Mouse (Mus musculus) kidney, adult 2 months (tissue): ENCODE data around the gene Iqsec1. TPM values are rescaled to one million over a fixed set of nuclear protein-coding genes. Genes with fewer than 3 reads are reported as not detected.

ENCODE experiments used
- DNase-seq: peaks from one replicate; pipeline ENCODE4 v3.0.0; 2021
- H3K27ac ChIP-seq: fragments of 200-500 bp; 2 replicates; pipeline ENCODE4 v1.5.1; 2012; ENCODE audit warnings: low read depth, low read length, control low read depth, inconsistent platforms; ENCODE audit not compliant: insufficient read depth
- H3K27me3 ChIP-seq: fragments of 200-500 bp; replicated peaks from 2 replicates; pipeline ENCODE4 v1.6.1; 2012; ENCODE audit warnings: mild to moderate bottlenecking, moderate library complexity, low read length, inconsistent platforms; ENCODE audit not compliant: control insufficient read depth, insufficient read depth
- H3K36me3 ChIP-seq: fragments of 200-500 bp; 2 replicates; pipeline ENCODE4 v1.6.1; 2012; ENCODE audit warnings: mild to moderate bottlenecking, moderate library complexity, low read length, inconsistent platforms; ENCODE audit not compliant: control insufficient read depth, insufficient read depth
- H3K4me1 ChIP-seq: fragments of 200-500 bp; 2 replicates; pipeline ENCODE4 v1.6.1; 2011; ENCODE audit warnings: low read length; ENCODE audit not compliant: control insufficient read depth, insufficient read depth
- H3K4me3 ChIP-seq: fragments of 200-500 bp; 2 replicates; pipeline ENCODE4 v1.5.1; 2011; ENCODE audit warnings: mild to moderate bottlenecking, low read depth, low read length, control low read depth; ENCODE audit not compliant: insufficient read depth
- CTCF ChIP-seq: fragments of 200-500 bp; conservative IDR thresholded peaks from 2 replicates; pipeline ENCODE4 v1.5.1; 2011; ENCODE audit warnings: low read depth, mild to moderate bottlenecking, control low read depth, low read length, moderate library complexity, mixed read lengths; ENCODE audit not compliant: insufficient read depth, insufficient read length
- POLR2A ChIP-seq: fragments of 200-500 bp; IDR thresholded peaks from one replicate; pipeline ENCODE4 v1.6.1; 2011; ENCODE audit warnings: low read depth, low read length, control low read depth
- WGBS: fragments of 180-500 bp; shearing (Covaris S2); methylation state at CpG from one replicate; pipeline ENCODE4 v1.1.7; 2018; 5-methylcytosine and 5-hydroxymethylcytosine counted together
- polyA plus RNA-seq: library from polyadenylated mRNA; depleted of rRNA; stranded (reverse); fragments of >200 nt; gene quantifications from 2 replicates; pipeline ENCODE4 v1.2.3, GENCODE M21; 2012

Iqsec1 gene
- polyA plus RNA-seq, 1 experiment: 149 TPM

GRCm38 (mm10) chr6:90887024-90887775 lies 101.3 kb downstream of the Iqsec1 start:
- Histone ChIP-seq H3K36me3 (no peaks in the 10 kb centered on the region), H3K4me1 (no peaks in the 10 kb centered on the region), H3K27me3 (no peaks in the 10 kb centered on the region), H3K27ac (no peak overlapping the region), H3K4me3 (no peak overlapping the region)
- no peak for TF ChIP-seq CTCF
- no peak for TF ChIP-seq POLR2A
- WGBS: 63% methylated on average over 5 of the region's 5 CpGs
- DNase-seq: peak; percentile 28

- H3K27me3 ChIP-seq: no peaks in the 10 kb centered on the region
- TF ChIP-seq CTCF (no peak), POLR2A (no peak)
- no peak overlapping the region for H3K27ac ChIP-seq
- H3K36me3 ChIP-seq: no peaks in the 10 kb centered on the region
- H3K4me3 ChIP-seq: no peak overlapping the region
- no peak for DNase-seq
- WGBS: 94% methylated on average over 1 of the region's 1 CpGs
- H3K4me1 ChIP-seq: no peaks in the 10 kb centered on the region
Observed at GRCm38 (mm10) chr6:90885626-90886025, 102.9 kb downstream of the Iqsec1 start.

- no peak for TF ChIP-seq POLR2A
- no peak for TF ChIP-seq CTCF
- Histone ChIP-seq H3K27ac (no peak overlapping the region), H3K4me1 (no peaks in the 10 kb centered on the region), H3K36me3 (no peaks in the 10 kb centered on the region), H3K4me3 (no peak overlapping the region), H3K27me3 (no peaks in the 10 kb centered on the region)
- WGBS: 16% methylated on average over 1 of the region's 1 CpGs
- peak; percentile 17 for DNase-seq
Observed at GRCm38 (mm10) chr6:90884631-90885030, 103.9 kb downstream of the Iqsec1 start.

- Histone ChIP-seq H3K27me3 (no peaks in the 10 kb centered on the region), H3K4me1 (no peaks in the 10 kb centered on the region), H3K4me3 (no peak overlapping the region), H3K36me3 (no peaks in the 10 kb centered on the region), H3K27ac (no peak overlapping the region)
- TF ChIP-seq POLR2A: no peak
- no peak for TF ChIP-seq CTCF
- 86% methylated on average over 2 of the region's 2 CpGs for WGBS
- no peak for DNase-seq
Observed at GRCm38 (mm10) chr6:90880975-90881374, 107.5 kb downstream of the Iqsec1 start.

- Histone ChIP-seq H3K27me3 (no peaks in the 10 kb centered on the region), H3K36me3 (no peaks in the 10 kb centered on the region), H3K4me3 (no peak overlapping the region), H3K4me1 (no peaks in the 10 kb centered on the region), H3K27ac (no peak overlapping the region)
- no peak for DNase-seq
- TF ChIP-seq CTCF (no peak), POLR2A (no peak)
- WGBS: 59% methylated on average over 3 of the region's 3 CpGs
Observed at GRCm38 (mm10) chr6:90880404-90880803, 108.1 kb downstream of the Iqsec1 start.

GRCm38 (mm10) chr6:90871581-90871980 lies 116.9 kb downstream of the Iqsec1 start:
- TF ChIP-seq POLR2A (no peak), CTCF (no peak)
- 88% methylated on average over 8 of the region's 8 CpGs for WGBS
- no peak overlapping the region for H3K27ac ChIP-seq
- DNase-seq: no peak
- no peaks in the 10 kb centered on the region for H3K27me3 ChIP-seq
- H3K36me3 ChIP-seq: no peaks in the 10 kb centered on the region
- no peak overlapping the region for H3K4me3 ChIP-seq
- H3K4me1 ChIP-seq: no peaks in the 10 kb centered on the region

- no peaks in the 10 kb centered on the region for H3K4me1 ChIP-seq
- H3K27ac ChIP-seq: no peak overlapping the region
- no peaks in the 10 kb centered on the region for H3K27me3 ChIP-seq
- DNase-seq: no peak
- no peak for TF ChIP-seq CTCF
- TF ChIP-seq POLR2A: no peak
- no peaks in the 10 kb centered on the region for H3K36me3 ChIP-seq
- no peak overlapping the region for H3K4me3 ChIP-seq
- WGBS: 91% methylated on average over 3 of the region's 3 CpGs
Observed at GRCm38 (mm10) chr6:90868033-90868432, 120.5 kb downstream of the Iqsec1 start.

GRCm38 (mm10) chr6:90861370-90861769 lies 127.1 kb downstream of the Iqsec1 start:
- Histone ChIP-seq H3K27ac (no peak overlapping the region), H3K4me1 (no peaks in the 10 kb centered on the region), H3K27me3 (no peaks in the 10 kb centered on the region), H3K4me3 (no peak overlapping the region), H3K36me3 (no peaks in the 10 kb centered on the region)
- DNase-seq: no peak
- 91% methylated on average over 1 of the region's 1 CpGs for WGBS
- no peak for TF ChIP-seq POLR2A
- no peak for TF ChIP-seq CTCF
